Mouse (Mus musculus) heart, embryonic 11.5 days (tissue): Measurements from ENCODE around the gene Rbm4b. TPM values are rescaled to one million over a fixed set of nuclear protein-coding genes. Genes with fewer than 3 reads are reported as not detected.
"Not testable (repeated sequence)": the region's sequence is repeated elsewhere in the genome, so short reads cannot be mapped to it uniquely, and the experiment has no call there.

ENCODE experiments used
- ATAC-seq: fragments of 200-750 bp; cut with Nextera tagmentation; replicated peaks from 2 replicates; pipeline ENCODE4 v1.8.0; 2017; ENCODE audit warnings: moderate library complexity; ENCODE audit not compliant: insufficient number of reproducible peaks, low FRiP score, low TSS enrichment
- H3K27ac ChIP-seq: fragments of 300-500 bp; sonication (generic); 2 replicates; pipeline ENCODE4 v1.5.1; 2014; ENCODE audit warnings: mild to moderate bottlenecking, low read depth, low read length
- H3K27me3 ChIP-seq: fragments of 300-500 bp; sonication (generic); 2 replicates; pipeline ENCODE4 v1.6.1; 2014; ENCODE audit warnings: mild to moderate bottlenecking, low read length, mixed read lengths; ENCODE audit not compliant: control insufficient read depth, insufficient read depth
- H3K36me3 ChIP-seq: fragments of 300-500 bp; sonication (generic); 2 replicates; pipeline ENCODE4 v1.6.1; 2014; ENCODE audit warnings: mild to moderate bottlenecking, low read length, moderate library complexity, mixed read lengths; ENCODE audit not compliant: control insufficient read depth, insufficient read depth
- H3K4me1 ChIP-seq: fragments of 300-500 bp; sonication (generic); 2 replicates; pipeline ENCODE4 v1.6.1; 2014; ENCODE audit warnings: low read length; ENCODE audit not compliant: control insufficient read depth, insufficient read depth
- H3K4me2 ChIP-seq: fragments of 300-500 bp; sonication (generic); 2 replicates; pipeline ENCODE4 v1.6.1; 2014; ENCODE audit warnings: mild to moderate bottlenecking, moderate library complexity
- H3K4me3 ChIP-seq: fragments of 300-500 bp; sonication (generic); 2 replicates; pipeline ENCODE4 v1.5.1; 2014; ENCODE audit warnings: low read depth, low read length
- H3K9ac ChIP-seq: fragments of 300-500 bp; sonication (generic); 2 replicates; pipeline ENCODE4 v1.6.1; 2014; ENCODE audit warnings: mild to moderate bottlenecking, low read depth, low read length, moderate library complexity
- H3K9me3 ChIP-seq: fragments of 300-500 bp; sonication (generic); replicated peaks from 2 replicates; pipeline ENCODE4 v1.6.1; 2016; ENCODE audit warnings: low read length; ENCODE audit not compliant: control insufficient read depth
- WGBS: fragments of 180-500 bp; shearing (Covaris S2); extraction: QIAGEN DNeasy Blood & Tissue Kit; methylation state at CpG from one replicate; pipeline ENCODE4 v1.1.7; 2014; ENCODE audit not compliant: insufficient replicate concordance; 5-methylcytosine and 5-hydroxymethylcytosine counted together
- polyA plus RNA-seq: library from polyadenylated mRNA; unstranded; fragments of >200 nt; fragmentation: Nextera tagmentation; extraction: Ambion mirVana; gene quantifications from 2 replicates; pipeline ENCODE4 v1.2.1, GENCODE M21; 2014

Rbm4b gene
- polyA plus RNA-seq, 1 experiment from 2014 or later, result 43.4 TPM

GRCm38 (mm10) chr19:4748493-4748892 lies 7.8 kb upstream of the Rbm4b start:
- 77% methylated on average over 10 of the region's 10 CpGs for WGBS
- no peak for ATAC-seq
- Histone ChIP-seq H3K4me3 (no peak overlapping the region), H3K9ac (no peak overlapping the region), H3K36me3 (no peaks in the 10 kb centered on the region), H3K27ac (no peak overlapping the region), H3K9me3 (no peaks in the 10 kb centered on the region), H3K4me2 (no peak overlapping the region), H3K27me3 (no peaks in the 10 kb centered on the region), H3K4me1 (peaks cover 4% of the 10 kb centered on the region)

GRCm38 (mm10) chr19:4749975-4750374 lies 6.3 kb upstream of the Rbm4b start:
- H3K4me2 ChIP-seq, result no peak overlapping the region
- H3K27ac ChIP-seq, result no peak overlapping the region
- peaks cover 2% of the 10 kb centered on the region for H3K4me1 ChIP-seq
- H3K27me3 ChIP-seq, result no peaks in the 10 kb centered on the region
- no peaks in the 10 kb centered on the region for H3K9me3 ChIP-seq
- H3K9ac ChIP-seq, result no peak overlapping the region
- H3K36me3 ChIP-seq, result no peaks in the 10 kb centered on the region
- no peak for ATAC-seq
- no peak overlapping the region for H3K4me3 ChIP-seq
- 77% methylated on average over 6 of the region's 6 CpGs for WGBS

GRCm38 (mm10) chr19:4755565-4756192 lies 618 bp upstream of the Rbm4b start:
- Histone ChIP-seq H3K27me3 (no peaks in the 10 kb centered on the region), H3K27ac (peak overlapping the region; percentile 91), H3K9ac (peak overlapping the region; percentile 94), H3K36me3 (no peaks in the 10 kb centered on the region; the same call in 1 of the 2 replicates), H3K9me3 (no peaks in the 10 kb centered on the region), H3K4me2 (peak overlapping the region; percentile 84), H3K4me3 (peak overlapping the region; percentile 80), H3K4me1 (peaks cover 9% of the 10 kb centered on the region)
- WGBS, result under 1% methylated on average over 10 of the region's 10 CpGs
- peak; percentile 53; the same call in 1 of the 2 replicates for ATAC-seq

GRCm38 (mm10) chr19:4756921-4757320 lies 624 bp downstream of the Rbm4b start:
- H3K36me3 ChIP-seq, result peaks cover 1% of the 10 kb centered on the region; the same call in 1 of the 2 replicates
- peak overlapping the region; percentile 80 for H3K4me3 ChIP-seq
- peak overlapping the region; percentile 94 for H3K9ac ChIP-seq
- no peaks in the 10 kb centered on the region for H3K27me3 ChIP-seq
- peak overlapping the region; percentile 91; the same call in 1 of the 2 replicates for H3K27ac ChIP-seq
- no peak for ATAC-seq
- H3K4me2 ChIP-seq, result peak overlapping the region; percentile 84
- H3K4me1 ChIP-seq, result peaks cover 9% of the 10 kb centered on the region
- WGBS, result 8% methylated on average over 9 of the region's 9 CpGs
- no peaks in the 10 kb centered on the region for H3K9me3 ChIP-seq

- 87% methylated on average over 8 of the region's 8 CpGs for WGBS
- not testable (repeated sequence) for H3K27ac ChIP-seq, ATAC-seq, H3K4me1 ChIP-seq, H3K9me3 ChIP-seq, H3K27me3 ChIP-seq, H3K4me2 ChIP-seq, H3K4me3 ChIP-seq, H3K36me3 ChIP-seq, H3K9ac ChIP-seq
These were observed 4.2 kb downstream of the Rbm4b start for GRCm38 (mm10) chr19:4760544-4760943.

GRCm38 (mm10) chr19:4762876-4763275 lies 6.6 kb downstream of the Rbm4b start:
- Histone ChIP-seq H3K4me2 (no peak overlapping the region), H3K27ac (no peak overlapping the region), H3K9ac (no peak overlapping the region), H3K36me3 (peaks cover 11% of the 10 kb centered on the region; the same call in 1 of the 2 replicates), H3K4me3 (no peak overlapping the region), H3K27me3 (no peaks in the 10 kb centered on the region), H3K9me3 (no peaks in the 10 kb centered on the region), H3K4me1 (peaks cover 5% of the 10 kb centered on the region)
- 64% methylated on average over 1 of the region's 1 CpGs for WGBS
- no peak; the same call in 1 of the 2 replicates for ATAC-seq

GRCm38 (mm10) chr19:4767507-4768148 lies 11.3 kb downstream of the Rbm4b start:
- Histone ChIP-seq H3K9me3 (no peaks in the 10 kb centered on the region), H3K4me3 (no peak overlapping the region), H3K36me3 (peaks cover 18% of the 10 kb centered on the region; the same call in 1 of the 2 replicates), H3K4me1 (no peaks in the 10 kb centered on the region), H3K4me2 (no peak overlapping the region), H3K9ac (no peak overlapping the region), H3K27me3 (no peaks in the 10 kb centered on the region), H3K27ac (no peak overlapping the region)
- no peak for ATAC-seq
- WGBS, result 74% methylated on average over 12 of the region's 12 CpGs

GRCm38 (mm10) chr19:4772785-4773184 lies 16.5 kb downstream of the Rbm4b start:
- no peak overlapping the region for H3K4me2 ChIP-seq
- no peaks in the 10 kb centered on the region for H3K4me1 ChIP-seq
- H3K27me3 ChIP-seq, result no peaks in the 10 kb centered on the region
- ATAC-seq, result no peak
- no peaks in the 10 kb centered on the region for H3K9me3 ChIP-seq
- H3K27ac ChIP-seq, result no peak overlapping the region
- no peak overlapping the region for H3K4me3 ChIP-seq
- no peak overlapping the region for H3K9ac ChIP-seq
- peaks cover 15% of the 10 kb centered on the region; the same call in 1 of the 2 replicates for H3K36me3 ChIP-seq
- 84% methylated on average over 3 of the region's 3 CpGs for WGBS
